Mouse (Mus musculus): Measurements from ENCODE around the gene Ostc. TPM values are rescaled to one million over a fixed set of nuclear protein-coding genes. Genes with fewer than 3 reads are reported as not detected.

Ostc gene
- polyA plus RNA-seq, 1 experiment from 2014 or later = 307 TPM

Other genes starting within 250 kb of the Ostc start
- not detected in 2 replicates for gene Etnppl, start 92.0 kb downstream of the Ostc start, polyA plus RNA-seq (2014; fragmentation: Nextera tagmentation; extraction: Ambion mirVana)
- gene Rpl34, start 21.0 kb upstream of the Ostc start, polyA plus RNA-seq (2014; fragmentation: Nextera tagmentation; extraction: Ambion mirVana) = 619 and 916 TPM in 2 replicates

Measured in forebrain, embryonic 14.5 days (tissue).